7 mouse cellular contexts compared by ENCODE assay signal in genomic region chr7:45153586-45153985, GRCm38 (mm10). TPM values are rescaled to one million over a fixed set of nuclear protein-coding genes. Genes with fewer than 3 reads are reported as not detected.
DNase-seq lines count a peak whose midpoint lies in the region; ATAC-seq and TF ChIP-seq lines count a peak whose summit lies in the region.

No protein-coding gene starts in this region.

- TF ChIP-seq POLR2A in small intestine, adult 2 months (IDR thresholded peaks at IDR 0.05; ENCODE audit: low read depth, low read length) = no peak

- no peaks in the 10 kb centered on the region for H3K9me3 ChIP-seq in lung, embryonic 16.5 days (ENCODE audit: control insufficient read depth, low read length)
- no peaks in the 10 kb centered on the region for H3K9me3 ChIP-seq in embryonic facial prominence, embryonic 14.5 days (ENCODE audit: control insufficient read depth, low read length)
- H3K9me3 ChIP-seq in limb, embryonic 11.5 days (ENCODE audit: control insufficient read depth, low read length) = no peaks in the 10 kb centered on the region

- peak overlapping the region; percentile 95 for H3K9ac ChIP-seq in lung, embryonic 16.5 days (ENCODE audit: low read length)
- H3K9ac ChIP-seq in embryonic facial prominence, embryonic 14.5 days (ENCODE audit: low read depth, low read length) = peak overlapping the region; percentile 87
- H3K9ac ChIP-seq in limb, embryonic 11.5 days (ENCODE audit: low read length) = peak overlapping the region; percentile 76

- 3% methylated on average over 5 of the region's 5 CpGs for WGBS in lung, embryonic 16.5 days
- 2% methylated on average over 5 of the region's 5 CpGs for WGBS in embryonic facial prominence, embryonic 14.5 days
- WGBS in limb, embryonic 11.5 days = 5% methylated on average over 5 of the region's 5 CpGs
- WGBS in small intestine, adult 2 months = 2% methylated on average over 5 of the region's 5 CpGs

- no peak for TF ChIP-seq CTCF in small intestine, adult 2 months (IDR thresholded peaks at IDR 0.05; ENCODE audit: extremely low read depth, insufficient read length, insufficient replicate concordance, low read depth, low read length)

- ATAC-seq in lung, embryonic 16.5 days (ENCODE audit: low read depth) = no peak
- ATAC-seq in embryonic facial prominence, embryonic 14.5 days (ENCODE audit: low read depth) = no peak
- ATAC-seq in limb, embryonic 11.5 days (ENCODE audit: insufficient number of reproducible peaks, low FRiP score, low TSS enrichment, low read depth) = no peak

- peaks cover 27% of the 10 kb centered on the region for H3K4me1 ChIP-seq in lung, embryonic 16.5 days (replicated peaks; ENCODE audit: control insufficient read depth, insufficient read depth, low read length)
- H3K4me1 ChIP-seq in embryonic facial prominence, embryonic 14.5 days (ENCODE audit: control insufficient read depth, insufficient read depth, low read length) = peaks cover 11% of the 10 kb centered on the region
- H3K4me1 ChIP-seq in limb, embryonic 11.5 days (ENCODE audit: control insufficient read depth, insufficient read depth, low read length) = 0 out of 2 replicates have a peak, but pooled peaks cover 14% of the 10 kb centered on the region
- peaks cover 7% of the 10 kb centered on the region for H3K4me1 ChIP-seq in small intestine, adult 2 months (ENCODE audit: control insufficient read depth, insufficient read depth, insufficient read length, low read length)

- H3K27me3 ChIP-seq in lung, embryonic 16.5 days (ENCODE audit: control insufficient read depth, insufficient read depth, low read depth, low read length) = no peaks in the 10 kb centered on the region
- H3K27me3 ChIP-seq in embryonic facial prominence, embryonic 14.5 days (replicated peaks; ENCODE audit: control insufficient read depth, insufficient read depth, low read length) = no peaks in the 10 kb centered on the region
- H3K27me3 ChIP-seq in limb, embryonic 11.5 days (ENCODE audit: control insufficient read depth, insufficient read depth, low read length) = no peaks in the 10 kb centered on the region
- no peaks in the 10 kb centered on the region for H3K27me3 ChIP-seq in small intestine, adult 2 months (ENCODE audit: control insufficient read depth, insufficient read depth, low read length)

- H3K36me3 ChIP-seq in lung, embryonic 16.5 days (ENCODE audit: control insufficient read depth, insufficient read depth, low read length) = no peaks in the 10 kb centered on the region
- H3K36me3 ChIP-seq in embryonic facial prominence, embryonic 14.5 days (ENCODE audit: control insufficient read depth, insufficient read depth, low read length) = peaks cover 19% of the 10 kb centered on the region; the same call in 1 of the 2 replicates
- peaks cover 2% of the 10 kb centered on the region; the same call in 1 of the 2 replicates for H3K36me3 ChIP-seq in limb, embryonic 11.5 days (ENCODE audit: control insufficient read depth, insufficient read depth, low read length)
- no peaks in the 10 kb centered on the region for H3K36me3 ChIP-seq in small intestine, adult 2 months (ENCODE audit: control insufficient read depth, insufficient read depth, low read length)

- H3K27ac ChIP-seq in lung, embryonic 16.5 days (ENCODE audit: low read length) = peak overlapping the region; percentile 99
- H3K27ac ChIP-seq in embryonic facial prominence, embryonic 14.5 days (replicated peaks; ENCODE audit: low read depth, low read length) = peak overlapping the region; percentile 96
- peak overlapping the region; percentile 91; the same call in 1 of the 2 replicates for H3K27ac ChIP-seq in limb, embryonic 11.5 days (replicated peaks; ENCODE audit: low read depth, low read length)
- peak overlapping the region; percentile 93 for H3K27ac ChIP-seq in small intestine, adult 2 months (ENCODE audit: insufficient read depth, low read depth, low read length)

- peak overlapping the region; percentile 81 for H3K4me3 ChIP-seq in lung, embryonic 16.5 days (ENCODE audit: low read length)
- H3K4me3 ChIP-seq in embryonic facial prominence, embryonic 14.5 days (ENCODE audit: low read depth, low read length) = peak overlapping the region; percentile 73
- H3K4me3 ChIP-seq in limb, embryonic 11.5 days (ENCODE audit: low read depth, low read length) = peak overlapping the region; percentile 51
- peak overlapping the region; percentile 71 for H3K4me3 ChIP-seq in small intestine, adult 2 months (ENCODE audit: low read depth, low read length)

- H3K4me2 ChIP-seq in lung, embryonic 16.5 days (ENCODE audit: low read depth, low read length) = peak overlapping the region; percentile 89
- peak overlapping the region; percentile 86 for H3K4me2 ChIP-seq in embryonic facial prominence, embryonic 14.5 days (ENCODE audit: low read depth, low read length)
- peak overlapping the region; percentile 53 for H3K4me2 ChIP-seq in limb, embryonic 11.5 days (ENCODE audit: low read depth, severe bottlenecking)

- DNase-seq in lung, postnatal 14 days = no peak
- no peak for DNase-seq in embryonic facial prominence, embryonic 14.5 days (ENCODE audit: low spot score)
- no peak for DNase-seq in limb, embryonic 11.5 days (ENCODE audit: low spot score)
- no peak for DNase-seq in T-cell, adult 2 months (ENCODE audit: low spot score)
- DNase-seq in layer of hippocampus, adult 11-12 months (ENCODE audit: low spot score) = no peak

RNA-seq across cellular contexts. Expression of gene Pih1d1, which starts 0.5 kb away (rescaled TPM):
- 99.2 and 100 TPM in 2 replicates for polyA plus RNA-seq in lung, embryonic 16.5 days (2015; fragmentation: Nextera tagmentation; extraction: Ambion mirVana)
- 80.3 and 88.8 TPM in 2 replicates for polyA plus RNA-seq in embryonic facial prominence, embryonic 14.5 days (2014; fragmentation: Nextera tagmentation; extraction: Ambion mirVana)
- polyA plus RNA-seq in limb, embryonic 11.5 days (2014; fragmentation: Nextera tagmentation; extraction: Ambion mirVana) = 106 and 108 TPM in 2 replicates
- polyA plus RNA-seq in small intestine, adult 2 months (2012; rRNA removed) = 25.3 and 48.5 TPM in 2 replicates

RNA-seq across cellular contexts. Expression of gene Aldh16a1, which starts 0.8 kb away (rescaled TPM):
- polyA plus RNA-seq in lung, embryonic 16.5 days (2015; fragmentation: Nextera tagmentation; extraction: Ambion mirVana) = 55.4 and 57.4 TPM in 2 replicates
- polyA plus RNA-seq in embryonic facial prominence, embryonic 14.5 days (2014; fragmentation: Nextera tagmentation; extraction: Ambion mirVana) = 36.8 and 39.4 TPM in 2 replicates
- polyA plus RNA-seq in limb, embryonic 11.5 days (2014; fragmentation: Nextera tagmentation; extraction: Ambion mirVana) = 37.2 and 38.7 TPM in 2 replicates
- polyA plus RNA-seq in small intestine, adult 2 months (2012; rRNA removed) = 133 and 253 TPM in 2 replicates

RNA-seq across cellular contexts. Expression of gene Slc17a7, which starts 10.2 kb away (rescaled TPM):
- polyA plus RNA-seq in lung, embryonic 16.5 days (2015; fragmentation: Nextera tagmentation; extraction: Ambion mirVana) = 0.34 and 0.99 TPM in 2 replicates
- polyA plus RNA-seq in embryonic facial prominence, embryonic 14.5 days (2014; fragmentation: Nextera tagmentation; extraction: Ambion mirVana) = 0.87 and 1.3 TPM in 2 replicates
- polyA plus RNA-seq in limb, embryonic 11.5 days (2014; fragmentation: Nextera tagmentation; extraction: Ambion mirVana) = 0.11 TPM in 1 of 2 replicates, not detected in the other
- 0.03 and 0.09 TPM in 2 replicates for polyA plus RNA-seq in small intestine, adult 2 months (2012; rRNA removed)

RNA-seq across cellular contexts. Expression of gene Flt3l, which starts 17.4 kb away (rescaled TPM):
- polyA plus RNA-seq in lung, embryonic 16.5 days (2015; fragmentation: Nextera tagmentation; extraction: Ambion mirVana) = 2.4 and 3.0 TPM in 2 replicates
- 2.3 TPM in 2 replicates for polyA plus RNA-seq in embryonic facial prominence, embryonic 14.5 days (2014; fragmentation: Nextera tagmentation; extraction: Ambion mirVana)
- 0.33 and 0.44 TPM in 2 replicates for polyA plus RNA-seq in limb, embryonic 11.5 days (2014; fragmentation: Nextera tagmentation; extraction: Ambion mirVana)
- polyA plus RNA-seq in small intestine, adult 2 months (2012; rRNA removed) = 22.1 and 45.8 TPM in 2 replicates

RNA-seq across cellular contexts. Expression of gene Gm45713, which starts 17.6 kb away (rescaled TPM):
- 0.31 and 0.60 TPM in 2 replicates for polyA plus RNA-seq in lung, embryonic 16.5 days (2015; fragmentation: Nextera tagmentation; extraction: Ambion mirVana)
- 0.47 and 0.61 TPM in 2 replicates for polyA plus RNA-seq in embryonic facial prominence, embryonic 14.5 days (2014; fragmentation: Nextera tagmentation; extraction: Ambion mirVana)
- 0.45 TPM in 1 of 2 replicates, not detected in the other for polyA plus RNA-seq in limb, embryonic 11.5 days (2014; fragmentation: Nextera tagmentation; extraction: Ambion mirVana)
- polyA plus RNA-seq in small intestine, adult 2 months (2012; rRNA removed) = 1.5 TPM in 1 of 2 replicates, not detected in the other
